In the genomic region with DNA sequence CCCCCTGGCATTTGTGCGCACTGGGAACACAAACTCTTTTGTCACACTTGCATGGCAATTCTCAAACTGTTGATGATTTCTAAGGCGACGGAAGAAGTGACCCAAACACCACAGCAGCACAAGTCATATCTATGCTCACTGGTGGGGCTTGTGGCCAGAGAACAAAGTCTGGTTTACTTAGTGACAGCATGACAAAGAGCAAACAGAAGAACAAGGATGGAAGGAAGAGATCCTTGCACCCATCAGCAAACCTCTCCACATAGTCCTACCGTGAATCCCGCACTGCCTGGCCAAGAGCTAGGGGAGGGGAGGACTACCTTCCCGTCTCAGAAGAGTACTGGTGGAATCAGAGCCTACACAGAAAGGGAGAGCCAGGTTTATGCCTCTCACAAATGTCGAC, we compare ENCODE assay signal across 22 mouse cellular contexts.
A peak's percentile ranks its signal among the peaks of the same experiment; 100 is the strongest.
DNase-seq lines count a peak whose midpoint lies in the region; ATAC-seq and TF ChIP-seq lines count a peak whose summit lies in the region.
"Had no signal": no experiment of that assay in that cellular context is flagged by ENCODE, and none has a peak within 500 bp of the region (broad histone marks: within the 10 kb centered on the region; RNA-seq: fewer than 3 reads in every experiment).

No protein-coding gene starts in this region.

- peaks cover 8% of the 10 kb centered on the region for H3K4me1 ChIP-seq in liver, adult 2 months (ENCODE audit: control insufficient read depth, insufficient read depth, low read length)
- 0 out of 2 replicates have a peak, but pooled peaks cover 4% of the 10 kb centered on the region for H3K4me1 ChIP-seq in liver, embryonic 13.5 days (replicated peaks)
- no peaks in the 10 kb centered on the region for H3K4me1 ChIP-seq in liver, postnatal 0 days (ENCODE audit: insufficient read depth)
- H3K4me1 ChIP-seq in heart, embryonic 10.5 days = peaks cover 43% of the 10 kb centered on the region
- peaks cover 38% of the 10 kb centered on the region for H3K4me1 ChIP-seq in heart, embryonic 12.5 days (replicated peaks)

- no peaks in the 10 kb centered on the region for H3K27me3 ChIP-seq in liver, adult 2 months (ENCODE audit: control insufficient read depth, insufficient read depth, low read length)
- H3K27me3 ChIP-seq in liver, embryonic 13.5 days = no peaks in the 10 kb centered on the region
- no peaks in the 10 kb centered on the region for H3K27me3 ChIP-seq in liver, postnatal 0 days (ENCODE audit: insufficient read depth, low read length)
- H3K27me3 ChIP-seq in heart, embryonic 10.5 days (ENCODE audit: insufficient read depth, poor library complexity, severe bottlenecking) = no peaks in the 10 kb centered on the region
- H3K27me3 ChIP-seq in heart, embryonic 12.5 days (replicated peaks) = no peaks in the 10 kb centered on the region
- H3K27me3 ChIP-seq: CH12.LX; embryonic facial prominence, embryonic 13.5 days; forebrain, embryonic 12.5 days; heart, embryonic 13.5 days; Patski had no signal

- WGBS in liver, adult 2 months = 21% methylated on average over 7 of the region's 7 CpGs
- WGBS in liver, embryonic 13.5 days (ENCODE audit: insufficient replicate concordance) = 71% methylated on average over 7 of the region's 7 CpGs
- 63% methylated on average over 7 of the region's 7 CpGs for WGBS in liver, postnatal 0 days (ENCODE audit: insufficient replicate concordance)
- 75% methylated on average over 7 of the region's 7 CpGs for WGBS in heart, embryonic 10.5 days
- 71% methylated on average over 7 of the region's 7 CpGs for whole genome bisulfite sequencing in heart, embryonic 12.5 days

- no peaks in the 10 kb centered on the region for H3K9me3 ChIP-seq in liver, embryonic 13.5 days (replicated peaks)
- no peaks in the 10 kb centered on the region for H3K9me3 ChIP-seq in liver, postnatal 0 days (ENCODE audit: low read length)
- H3K9me3 ChIP-seq in heart, embryonic 10.5 days = no peaks in the 10 kb centered on the region
- H3K9me3 ChIP-seq in heart, embryonic 12.5 days (replicated peaks) = no peaks in the 10 kb centered on the region
- H3K9me3 ChIP-seq: embryonic facial prominence, embryonic 13.5 days; forebrain, embryonic 12.5 days; heart, embryonic 13.5 days had no signal

- no peaks in the 10 kb centered on the region; the same call in 1 of the 2 replicates for H3K79me2 ChIP-seq in liver, adult 2 months (ENCODE audit: control insufficient read depth, insufficient read depth, low read length)

- TF ChIP-seq EP300 in liver, postnatal 0 days (IDR thresholded peaks at IDR 0.05; ENCODE audit: low read depth) = no peak

- TF ChIP-seq CTCF in liver, adult 2 months (IDR thresholded peaks at IDR 0.05; ENCODE audit: low read depth, low read length) = no peak
- no peak for TF ChIP-seq CTCF in liver, postnatal 0 days (IDR thresholded peaks at IDR 0.05; ENCODE audit: low read depth)

- no peak overlapping the region for H3K4me3 ChIP-seq in liver, adult 2 months (ENCODE audit: insufficient read depth, low read depth, low read length)
- no peak overlapping the region for H3K4me3 ChIP-seq in liver, embryonic 13.5 days (replicated peaks)
- no peak overlapping the region for H3K4me3 ChIP-seq in liver, postnatal 0 days (ENCODE audit: low read depth, low read length)
- H3K4me3 ChIP-seq in heart, embryonic 10.5 days = no peak overlapping the region
- H3K4me3 ChIP-seq in heart, embryonic 12.5 days = no peak overlapping the region
- H3K4me3 ChIP-seq: embryonic facial prominence, embryonic 13.5 days; forebrain, embryonic 12.5 days; heart, adult 2 months; heart, embryonic 13.5 days had no signal

- H3K36me3 ChIP-seq in liver, adult 2 months (ENCODE audit: control insufficient read depth, insufficient read depth, low read length) = no peaks in the 10 kb centered on the region
- no peaks in the 10 kb centered on the region for H3K36me3 ChIP-seq in liver, embryonic 13.5 days
- no peaks in the 10 kb centered on the region for H3K36me3 ChIP-seq in liver, postnatal 0 days (replicated peaks; ENCODE audit: insufficient read depth, low read length)
- peaks cover 10% of the 10 kb centered on the region; the same call in 1 of the 2 replicates for H3K36me3 ChIP-seq in heart, embryonic 10.5 days
- H3K36me3 ChIP-seq in heart, embryonic 12.5 days = peaks cover 17% of the 10 kb centered on the region

- 0 out of 2 replicates have a peak overlapping the region, but pooled peaks have one; percentile 24 for H3K4me2 ChIP-seq in liver, embryonic 13.5 days
- peak overlapping the region; percentile 24 for H3K4me2 ChIP-seq in liver, postnatal 0 days (ENCODE audit: low read depth, low read length)
- H3K4me2 ChIP-seq in heart, embryonic 12.5 days = no peak overlapping the region
- H3K4me2 ChIP-seq: embryonic facial prominence, embryonic 13.5 days; forebrain, embryonic 12.5 days; heart, embryonic 13.5 days had no signal

- no peak overlapping the region for H3K9ac ChIP-seq in liver, adult 2 months (ENCODE audit: low read depth, low read length)
- no peak overlapping the region for H3K9ac ChIP-seq in liver, embryonic 13.5 days
- H3K9ac ChIP-seq in liver, postnatal 0 days (replicated peaks) = no peak overlapping the region
- no peak overlapping the region for H3K9ac ChIP-seq in heart, embryonic 12.5 days
- H3K9ac ChIP-seq: embryonic facial prominence, embryonic 13.5 days; forebrain, embryonic 12.5 days; heart, embryonic 13.5 days had no signal

- H3K27ac ChIP-seq in liver, adult 2 months (replicated peaks; ENCODE audit: insufficient read depth, low read depth, low read length) = no peak overlapping the region
- no peak overlapping the region for H3K27ac ChIP-seq in liver, embryonic 13.5 days
- H3K27ac ChIP-seq in liver, postnatal 0 days (ENCODE audit: low read depth) = peak overlapping the region; percentile 9; the same call in 1 of the 2 replicates
- no peak overlapping the region for H3K27ac ChIP-seq in heart, embryonic 10.5 days
- no peak overlapping the region for H3K27ac ChIP-seq in heart, embryonic 12.5 days (ENCODE audit: poor library complexity, severe bottlenecking)
- H3K27ac ChIP-seq: embryonic facial prominence, embryonic 13.5 days; forebrain, embryonic 12.5 days; heart, adult 2 months; heart, embryonic 13.5 days had no signal

- DNase-seq in liver, adult 2 months (ENCODE audit: extremely low read depth, low read depth, low spot score) = peak; percentile 88
- no peak for DNase-seq in liver
- no peak for DNase-seq in liver, embryonic 13.5 days
- DNase-seq in liver, postnatal 0 days = no peak
- no peak for DNase-seq in heart, embryonic 10.5 days (ENCODE audit: low spot score)
- no peak for DNase-seq in kidney, adult 8-10 months
- DNase-seq: adrenal gland, adult 2 months; adrenal gland, postnatal 25 days; cerebellum, adult 18-20 months; cerebellum, adult 9-11 months; cerebellum, postnatal 36 days; gastrocnemius, postnatal 10 days; heart, adult 2 months; heart, postnatal 36 days had no signal

- ATAC-seq in liver, embryonic 13.5 days (ENCODE audit: low read depth) = peak; percentile 58
- peak; percentile 91 for ATAC-seq in liver, postnatal 0 days
- no peak for ATAC-seq in heart, embryonic 12.5 days (ENCODE audit: insufficient number of reproducible peaks, low FRiP score)
- ATAC-seq: activated CD4-positive, CD25-positive, alpha-beta regulatory T cell, adult 4 months; forebrain, embryonic 16.5 days; Patski had no signal

- TF ChIP-seq POLR2A in liver, adult 2 months (IDR thresholded peaks at IDR 0.05; ENCODE audit: extremely low read depth, insufficient read depth, low read length) = no peak
